Mouse (Mus musculus): Measurements from ENCODE around the gene Aff2. TPM values are rescaled to one million over a fixed set of nuclear protein-coding genes. Genes with fewer than 3 reads are reported as not detected.

Aff2 gene
- polyA plus RNA-seq, 1 experiment from 2014 or later = 13.3 TPM

DNA sequence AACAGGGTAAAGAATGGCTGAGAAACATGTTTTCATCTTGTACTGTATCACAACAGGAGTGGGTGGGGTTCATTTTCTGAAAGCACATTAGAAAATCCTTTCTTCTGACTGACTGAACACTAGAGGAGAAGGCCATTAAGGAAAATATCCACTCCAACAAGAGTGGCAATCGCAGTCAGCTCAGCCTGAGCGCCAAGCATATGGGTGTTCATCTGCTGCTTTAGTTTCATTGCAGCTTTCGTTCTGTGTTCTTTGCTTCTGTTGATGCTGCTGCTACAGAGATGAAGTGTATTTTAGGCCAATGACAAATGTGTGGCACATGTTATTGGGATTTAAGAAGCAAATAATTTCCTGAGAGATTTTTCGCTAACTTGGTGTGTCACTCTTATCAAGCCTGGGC is 451.7 kb downstream of the Aff2 start:
- Histone ChIP-seq H3K4me3 (no peak overlapping the region), H3K36me3 (no peaks in the 10 kb centered on the region), H3K27me3 (replicated peaks) (no peaks in the 10 kb centered on the region), H3K9me3 (no peaks in the 10 kb centered on the region), H3K4me1 (no peaks in the 10 kb centered on the region), H3K9ac (no peak overlapping the region), H3K4me2 (replicated peaks) (no peak overlapping the region), H3K27ac (no peak overlapping the region)
- 93% methylated on average over 4 of the region's 4 CpGs for WGBS
- ATAC-seq (ENCODE audit: low FRiP score, low read depth) = no peak

DNA sequence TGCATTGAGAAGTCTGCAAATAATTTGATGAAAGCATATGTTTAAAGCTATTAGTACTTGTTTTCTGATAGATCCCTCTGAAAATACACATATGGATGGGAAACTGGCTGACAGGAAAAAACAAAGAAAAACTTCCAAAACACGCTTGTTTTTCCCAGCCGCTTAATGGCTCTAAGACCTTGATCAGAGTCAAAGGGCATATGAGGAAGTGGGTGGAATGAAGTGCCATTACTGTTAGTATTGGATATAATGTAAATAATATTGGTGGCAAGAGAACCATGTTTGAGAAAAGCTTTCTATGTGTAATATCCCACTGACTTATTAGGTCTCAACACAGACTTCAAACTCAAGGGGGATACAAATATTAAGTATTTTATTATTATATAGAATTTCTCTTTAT is 455.0 kb downstream of the Aff2 start:
- no peak overlapping the region for H3K4me3 ChIP-seq
- H3K4me2 ChIP-seq (replicated peaks) = no peak overlapping the region
- H3K4me1 ChIP-seq = no peaks in the 10 kb centered on the region
- H3K27me3 ChIP-seq (replicated peaks) = no peaks in the 10 kb centered on the region
- ATAC-seq (ENCODE audit: low FRiP score, low read depth) = no peak
- H3K9me3 ChIP-seq = no peaks in the 10 kb centered on the region
- no peak overlapping the region for H3K9ac ChIP-seq
- WGBS = 78% methylated on average over 2 of the region's 2 CpGs
- H3K27ac ChIP-seq = no peak overlapping the region
- no peaks in the 10 kb centered on the region for H3K36me3 ChIP-seq

DNA sequence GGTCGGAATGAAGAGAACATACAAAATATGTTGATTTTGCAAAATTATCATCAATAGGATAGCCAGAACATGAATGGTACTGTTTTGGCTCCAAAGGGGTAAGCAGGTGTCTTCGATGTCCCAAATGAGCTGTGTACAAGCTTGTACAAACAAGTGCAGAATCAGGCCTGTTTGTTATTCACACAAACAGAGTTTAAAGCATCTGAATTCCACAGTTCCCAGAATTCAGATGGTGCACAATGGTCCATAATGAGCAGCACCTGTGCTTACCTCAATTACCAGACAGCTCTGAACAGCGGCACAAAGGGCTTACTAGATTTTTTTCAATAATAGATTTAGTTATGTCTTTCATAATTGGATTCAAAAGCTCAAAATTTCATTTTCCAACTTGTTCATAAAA is 457.6 kb downstream of the Aff2 start:
- 91% methylated on average over 3 of the region's 3 CpGs for WGBS
- Histone ChIP-seq H3K9me3 (no peaks in the 10 kb centered on the region), H3K4me1 (no peaks in the 10 kb centered on the region), H3K4me3 (no peak overlapping the region), H3K4me2 (replicated peaks) (no peak overlapping the region), H3K9ac (no peak overlapping the region), H3K36me3 (no peaks in the 10 kb centered on the region), H3K27me3 (replicated peaks) (no peaks in the 10 kb centered on the region), H3K27ac (no peak overlapping the region)
- ATAC-seq (ENCODE audit: low FRiP score, low read depth) = no peak

DNA sequence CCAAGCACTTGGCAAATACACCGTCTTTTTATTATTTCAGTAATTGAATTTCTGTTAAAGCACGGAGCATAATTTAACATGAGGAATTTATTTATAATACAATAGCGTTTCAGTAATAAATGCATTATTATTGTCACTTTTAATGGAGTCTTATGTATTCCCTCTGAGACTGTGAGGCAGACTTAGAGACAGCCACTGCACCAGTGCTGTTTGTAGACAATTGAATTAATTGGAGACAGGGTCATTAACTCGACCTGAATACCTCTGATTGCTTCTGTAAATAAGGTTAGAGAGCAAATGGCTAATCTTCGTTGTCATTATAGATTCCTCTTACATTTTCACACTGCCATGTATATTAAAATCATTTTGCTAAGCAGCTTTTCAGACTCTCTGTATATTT is 458.1 kb downstream of the Aff2 start:
- Histone ChIP-seq H3K4me1 (no peaks in the 10 kb centered on the region), H3K27ac (no peak overlapping the region), H3K27me3 (replicated peaks) (no peaks in the 10 kb centered on the region), H3K9ac (no peak overlapping the region), H3K4me2 (replicated peaks) (no peak overlapping the region), H3K36me3 (no peaks in the 10 kb centered on the region), H3K4me3 (no peak overlapping the region), H3K9me3 (no peaks in the 10 kb centered on the region)
- no peak for ATAC-seq (ENCODE audit: low FRiP score, low read depth)
- 63% methylated on average over 5 of the region's 5 CpGs for WGBS

DNA sequence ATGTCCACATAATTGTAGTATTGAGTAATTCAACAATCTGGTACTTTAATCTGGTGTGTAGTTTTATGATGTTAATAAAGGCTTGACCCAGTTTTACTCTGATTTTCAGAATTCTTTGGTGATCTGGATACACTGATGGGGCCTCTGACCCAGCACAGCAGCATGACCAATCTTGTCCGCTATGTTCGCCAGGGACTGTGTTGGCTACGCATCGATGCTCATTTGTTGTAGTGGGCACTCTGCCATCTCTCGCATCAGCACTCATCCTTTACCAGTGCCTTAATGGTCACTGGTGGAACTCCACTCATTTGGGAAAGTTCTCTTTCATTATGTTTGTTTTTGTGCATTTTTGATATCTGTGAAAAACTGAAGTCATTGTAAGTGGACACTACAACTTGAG is 507.5 kb downstream of the Aff2 start:
- no peaks in the 10 kb centered on the region for H3K4me1 ChIP-seq
- no peaks in the 10 kb centered on the region for H3K36me3 ChIP-seq
- 91% methylated on average over 5 of the region's 5 CpGs for WGBS
- no peak overlapping the region for H3K27ac ChIP-seq
- no peak overlapping the region for H3K4me3 ChIP-seq
- H3K27me3 ChIP-seq (replicated peaks) = no peaks in the 10 kb centered on the region
- no peak overlapping the region for H3K9ac ChIP-seq
- no peak for ATAC-seq (ENCODE audit: low FRiP score, low read depth)
- H3K9me3 ChIP-seq = no peaks in the 10 kb centered on the region
- no peak overlapping the region for H3K4me2 ChIP-seq (replicated peaks)

DNA sequence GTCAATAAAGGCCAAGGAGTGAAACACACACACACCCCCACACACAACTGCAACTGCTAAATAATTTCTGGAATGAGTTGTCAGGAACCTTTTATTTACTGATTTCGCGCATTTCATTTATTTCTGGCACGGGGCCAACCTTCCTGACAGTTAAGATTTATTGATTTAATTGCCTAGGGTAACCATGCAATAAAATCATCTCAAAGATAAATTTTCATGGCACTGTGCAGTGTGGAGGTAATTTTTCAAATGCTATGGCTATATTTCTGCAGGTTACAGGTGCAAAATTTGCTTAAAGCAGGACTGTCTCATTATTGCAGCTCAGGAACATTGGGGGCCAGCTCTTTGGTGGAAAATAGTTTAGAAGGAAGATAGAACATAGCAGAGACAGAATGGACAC is 531.6 kb downstream of the Aff2 start:
- WGBS = 42% methylated on average over 3 of the region's 3 CpGs
- Histone ChIP-seq H3K27me3 (replicated peaks) (no peaks in the 10 kb centered on the region), H3K4me1 (no peaks in the 10 kb centered on the region), H3K27ac (no peak overlapping the region), H3K4me3 (no peak overlapping the region), H3K4me2 (replicated peaks) (no peak overlapping the region), H3K36me3 (no peaks in the 10 kb centered on the region), H3K9ac (no peak overlapping the region), H3K9me3 (no peaks in the 10 kb centered on the region)
- ATAC-seq (ENCODE audit: low FRiP score, low read depth) = peak; percentile 80
